Mouse (Mus musculus) heart, adult 9 months (tissue): ENCODE results near the gene Msl2.

ENCODE experiments used
- DNase-seq, 2 experiments: peaks; one replicate each; pipeline ENCODE4 v3.0.0; 2022; ENCODE audit warnings: low spot score in 2 of 2

Msl2 gene

GRCm38 (mm10) chr9:101074332-101075021, 576 bp downstream of the Msl2 start:
- DNase-seq: peak; percentile 87 to 88

GRCm38 (mm10) chr9:101075091-101075581, 1.2 kb downstream of the Msl2 start:
- peak; percentile 28 to 34 for DNase-seq

DNA sequence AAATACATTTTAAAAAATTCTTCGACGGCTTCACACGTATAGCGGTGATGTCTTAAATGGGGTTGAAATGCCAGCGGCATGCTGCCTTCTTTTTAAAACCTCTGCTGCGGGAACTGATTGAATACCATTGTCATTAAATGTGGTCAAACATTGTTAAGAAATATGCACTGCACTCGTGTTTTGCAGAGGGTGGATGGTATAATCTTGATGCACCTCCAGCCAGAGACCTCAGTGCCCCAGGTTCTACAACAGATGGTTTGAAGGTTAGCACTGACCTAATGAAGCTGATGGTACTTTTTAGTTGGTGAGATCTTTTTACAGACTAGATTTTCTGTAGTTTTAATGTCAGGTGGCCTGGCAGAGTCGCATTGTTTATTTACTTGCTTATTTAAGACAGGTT, 1.8 kb downstream of the Msl2 start:
- no peak for DNase-seq

- DNase-seq: peak in 1 of 2 experiments; percentile 33
Observed at GRCm38 (mm10) chr9:101076095-101076875, 2.4 kb downstream of the Msl2 start.

- DNase-seq: no peak
Observed at GRCm38 (mm10) chr9:101077486-101077885, 3.6 kb downstream of the Msl2 start.

- DNase-seq: no peak
Observed at GRCm38 (mm10) chr9:101078579-101078978, 4.7 kb downstream of the Msl2 start.

DNA sequence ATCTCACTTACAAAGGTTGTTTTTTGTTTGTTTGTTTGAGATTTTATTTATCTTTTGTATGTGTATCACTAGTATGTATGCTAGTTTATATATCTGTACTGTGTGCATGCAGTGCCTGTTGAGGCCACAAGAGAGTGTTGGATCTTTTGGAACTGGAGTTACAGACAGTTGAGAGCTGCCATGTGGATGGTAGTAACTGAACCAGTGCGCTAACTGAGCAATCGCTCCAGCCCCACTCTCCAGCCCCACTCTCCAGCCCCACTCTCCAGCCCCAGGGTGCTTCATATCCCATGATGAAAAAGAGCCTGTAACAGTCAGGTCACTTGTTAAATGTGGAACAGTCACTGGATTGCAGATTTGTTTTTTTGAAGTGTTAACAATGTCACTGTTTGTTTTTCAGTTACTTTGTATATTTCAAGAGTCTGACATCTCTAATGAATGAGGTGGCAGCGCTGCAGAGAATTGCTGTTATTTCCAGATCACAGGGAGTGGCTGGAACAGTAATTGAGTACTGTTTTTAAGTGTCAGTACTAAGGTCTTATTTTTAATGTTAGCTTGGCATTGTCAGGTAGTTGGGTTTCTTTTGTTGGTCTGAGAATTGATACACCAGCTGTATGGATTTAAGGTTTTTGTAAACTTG, 6.3 kb downstream of the Msl2 start:
- DNase-seq: no peak

DNA sequence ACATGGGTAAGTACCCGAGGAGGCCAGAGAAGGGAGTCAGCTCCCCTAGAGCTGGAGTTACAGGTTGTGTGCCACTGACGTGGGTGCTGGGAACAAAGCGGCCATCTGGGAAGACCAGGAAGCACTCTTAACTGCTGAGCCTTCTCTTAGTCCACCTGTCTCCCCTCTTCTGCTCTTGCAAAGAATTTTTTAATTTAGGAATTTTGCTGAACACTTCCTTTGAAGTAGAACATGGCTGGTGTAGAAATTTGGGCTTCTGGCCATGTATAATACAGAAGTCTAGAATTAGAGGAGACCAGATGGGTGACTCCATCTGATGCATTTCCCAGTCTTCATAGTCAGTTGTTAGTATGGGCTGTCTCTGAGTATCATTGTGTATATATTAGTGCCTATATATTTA, 9.8 kb downstream of the Msl2 start:
- no peak for DNase-seq

GRCm38 (mm10) chr9:101095425-101095824, 21.5 kb downstream of the Msl2 start:
- DNase-seq: no peak

GRCm38 (mm10) chr9:101096461-101096860, 22.6 kb downstream of the Msl2 start:
- DNase-seq: no peak

DNA sequence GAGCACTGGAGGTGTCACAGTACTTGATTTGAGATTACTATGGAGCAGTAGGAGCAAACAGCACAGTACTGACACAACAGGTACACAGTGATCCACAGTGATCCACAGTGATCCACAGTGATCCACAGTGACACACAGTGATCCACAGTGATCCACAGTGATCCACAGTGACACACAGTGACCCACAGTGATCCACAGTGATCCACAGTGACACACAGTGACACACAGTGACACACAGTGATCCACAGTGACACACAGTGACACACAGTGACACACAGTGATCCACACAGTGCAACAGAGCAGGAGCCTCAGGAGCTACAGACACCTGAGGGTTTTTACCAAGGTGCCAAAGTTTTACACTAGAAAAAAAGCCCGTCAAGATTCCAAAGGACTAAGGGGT, 23.6 kb downstream of the Msl2 start:
- DNase-seq: no peak

GRCm38 (mm10) chr9:101099445-101099844, 25.5 kb downstream of the Msl2 start:
- DNase-seq: no peak

DNA sequence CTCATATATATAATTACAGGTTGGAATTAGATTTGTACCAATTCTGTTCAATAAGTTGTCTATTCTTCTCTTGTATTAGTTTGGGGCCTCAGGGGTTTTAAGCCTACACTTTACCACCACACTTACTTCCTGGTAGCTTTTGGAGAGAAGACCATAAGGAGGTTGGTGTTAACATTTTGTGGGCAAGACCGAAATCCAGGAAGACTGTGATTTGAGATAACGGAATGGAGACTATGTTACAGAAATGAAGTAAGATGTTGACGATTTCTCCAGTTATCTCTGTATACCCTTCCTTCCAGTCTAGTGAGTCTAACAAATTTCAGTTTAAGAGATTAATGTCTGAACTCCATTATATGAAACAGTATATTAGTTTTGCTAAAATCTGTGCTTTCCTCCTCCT, 26.3 kb downstream of the Msl2 start:
- DNase-seq: no peak

GRCm38 (mm10) chr9:101101547-101101946, 27.6 kb downstream of the Msl2 start:
- DNase-seq: no peak

GRCm38 (mm10) chr9:101102288-101102687, 28.4 kb downstream of the Msl2 start:
- no peak for DNase-seq

GRCm38 (mm10) chr9:101104931-101105330, 31.0 kb downstream of the Msl2 start:
- no peak for DNase-seq

- no peak for DNase-seq
Observed at GRCm38 (mm10) chr9:101105735-101106134, 31.8 kb downstream of the Msl2 start.

DNA sequence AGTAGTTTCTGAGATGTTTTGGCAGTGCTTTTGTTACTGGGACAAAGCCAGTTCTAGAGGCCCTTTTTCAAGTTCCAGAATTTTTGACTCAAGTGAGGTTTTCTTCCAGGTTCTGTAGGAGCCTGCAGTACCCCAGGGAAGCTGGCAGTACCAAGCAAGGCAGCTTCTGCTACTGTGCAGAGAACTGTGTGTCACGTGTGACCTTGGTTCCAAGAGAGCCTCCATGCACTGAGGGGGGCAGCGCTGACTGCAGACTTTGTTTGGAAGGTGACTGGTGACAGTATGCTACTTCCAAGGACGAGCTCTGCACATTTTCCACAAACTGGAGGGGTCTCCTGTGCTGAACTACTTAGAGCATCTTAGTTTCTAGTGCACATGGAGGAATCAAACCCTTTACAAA, 33.5 kb downstream of the Msl2 start:
- no peak for DNase-seq

GRCm38 (mm10) chr9:101110013-101110412, 36.1 kb downstream of the Msl2 start:
- DNase-seq: peak in 1 of 2 experiments; percentile 34

- no peak for DNase-seq
Observed at GRCm38 (mm10) chr9:101113317-101113716, 39.4 kb downstream of the Msl2 start.

GRCm38 (mm10) chr9:101114182-101114884, 40.4 kb downstream of the Msl2 start:
- no peak for DNase-seq

GRCm38 (mm10) chr9:101143635-101144034, 69.7 kb downstream of the Msl2 start:
- no peak for DNase-seq
